Mouse (Mus musculus) CD4-positive, CD25-positive, alpha-beta regulatory T cell, adult 2 months (primary cell): Measurements from ENCODE around the gene Atpif1.
"Not testable (repeated sequence)": the region's sequence is repeated elsewhere in the genome, so short reads cannot be mapped to it uniquely, and the experiment has no call there.

Experiments used
- DNase-seq: peaks from one replicate; pipeline ENCODE4 v3.0.0-alpha.2; 2012; ENCODE audit warnings: low read depth, low spot score

Atpif1 gene

DNA sequence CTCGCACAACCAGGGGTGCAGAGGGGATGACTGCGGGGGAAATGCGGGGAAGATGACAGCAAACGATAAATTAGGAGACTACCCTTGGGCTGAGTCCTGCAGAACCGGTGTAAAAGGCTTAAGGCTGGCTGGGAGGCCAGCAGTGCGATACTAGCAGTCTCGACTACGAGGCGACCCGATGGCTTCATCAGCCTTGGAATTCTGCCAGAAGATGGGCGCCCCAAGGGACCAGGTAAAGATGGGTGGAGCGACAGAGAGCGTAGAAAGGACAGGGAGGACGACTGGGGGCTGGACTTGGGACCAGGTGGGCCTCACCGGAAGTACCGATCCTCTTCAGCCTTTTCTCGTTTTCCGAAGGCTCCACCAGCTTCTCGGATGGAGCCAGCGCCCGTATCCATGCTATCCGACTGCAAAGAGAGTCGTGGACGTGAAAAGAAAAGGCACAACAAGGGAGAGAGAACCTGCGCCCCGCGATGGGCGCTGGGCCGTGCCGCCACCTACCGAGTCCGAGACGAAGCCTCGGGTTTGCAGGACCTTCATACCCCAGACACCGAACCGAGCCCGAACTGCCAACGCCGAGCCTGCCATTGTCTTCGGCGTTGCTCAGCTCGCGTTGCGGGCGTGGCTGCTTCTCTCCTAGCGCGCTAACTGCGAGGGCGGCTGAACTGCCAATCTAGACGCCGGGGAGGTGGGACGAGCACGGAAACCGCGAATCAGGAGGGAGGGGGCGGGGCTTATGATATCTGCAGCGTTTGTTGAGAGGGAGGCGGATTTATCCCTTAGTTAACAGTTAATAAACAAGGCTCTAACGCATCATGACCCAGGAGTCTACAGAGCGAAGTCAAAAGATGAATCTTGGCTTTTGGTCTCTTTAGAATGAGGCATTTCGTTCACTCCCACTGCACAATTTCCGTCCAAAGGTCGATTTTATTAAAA lies at the start of gene Atpif1:
TSS of gene Atpif1 (minus strand) at position 679 of the 936 bp plus-strand sequence.
- DNase-seq: peak; percentile 96

GRCm38 (mm10) chr4:132574809-132575347 lies 41.4 kb upstream of the Atpif1 start:
- no peak for DNase-seq

DNA sequence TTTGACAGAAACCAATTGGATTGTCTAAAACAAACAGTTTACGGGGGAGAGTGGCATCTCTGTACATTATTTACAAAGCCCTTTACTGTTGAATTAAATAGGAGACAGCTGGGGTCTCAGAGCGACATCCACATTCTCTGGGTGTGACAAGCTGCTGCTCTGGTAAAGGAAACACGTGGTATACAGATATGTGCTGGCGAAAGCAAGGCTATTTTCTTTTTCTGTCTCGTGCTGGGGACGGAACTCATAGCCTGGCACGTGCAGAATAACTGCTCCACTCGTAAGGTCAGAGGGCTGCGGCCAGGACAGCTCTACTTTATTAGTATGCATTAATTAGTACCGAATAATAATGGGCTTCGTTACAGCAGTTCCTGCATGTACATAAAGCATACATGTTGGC lies 39.9 kb upstream of the Atpif1 start:
- DNase-seq: peak; percentile 37

GRCm38 (mm10) chr4:132571190-132571589 lies 37.7 kb upstream of the Atpif1 start:
- no peak for DNase-seq

GRCm38 (mm10) chr4:132569115-132569514 lies 35.7 kb upstream of the Atpif1 start:
- peak; percentile 45 for DNase-seq

- DNase-seq: no peak
These were observed 33.9 kb upstream of the Atpif1 start for GRCm38 (mm10) chr4:132567361-132567779.

DNA sequence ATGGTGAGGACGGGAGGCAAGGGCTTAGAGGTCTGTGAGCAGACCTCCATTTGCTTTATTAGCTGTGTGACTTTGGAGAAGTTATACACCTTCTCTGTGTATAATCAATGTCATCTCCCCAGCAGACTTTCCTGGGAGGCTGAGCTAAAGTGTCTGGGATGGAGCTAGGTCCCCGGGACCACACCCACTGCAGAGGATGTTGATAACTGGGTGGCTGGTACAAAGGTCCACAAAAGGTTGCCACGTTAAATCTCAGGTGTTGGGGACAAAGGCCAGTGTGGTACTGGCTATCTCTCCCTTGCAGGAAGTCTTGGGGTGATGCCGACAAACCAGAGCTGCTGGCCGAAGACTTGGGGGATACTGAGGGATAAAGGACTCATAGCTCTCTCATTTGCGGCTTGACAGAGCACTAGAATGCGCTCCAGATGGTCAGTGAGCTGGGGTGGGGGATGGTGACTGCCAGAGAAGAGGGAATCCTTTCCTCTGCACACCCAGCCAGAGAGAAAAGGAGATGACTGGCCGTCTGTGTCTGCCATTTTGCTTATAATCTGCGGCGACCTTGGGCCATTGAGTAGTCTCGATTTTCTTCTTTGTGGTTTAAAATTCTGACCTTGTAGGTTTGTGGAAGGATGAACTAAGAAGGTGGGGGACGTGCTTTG lies 31.8 kb upstream of the Atpif1 start:
- DNase-seq: no peak

DNA sequence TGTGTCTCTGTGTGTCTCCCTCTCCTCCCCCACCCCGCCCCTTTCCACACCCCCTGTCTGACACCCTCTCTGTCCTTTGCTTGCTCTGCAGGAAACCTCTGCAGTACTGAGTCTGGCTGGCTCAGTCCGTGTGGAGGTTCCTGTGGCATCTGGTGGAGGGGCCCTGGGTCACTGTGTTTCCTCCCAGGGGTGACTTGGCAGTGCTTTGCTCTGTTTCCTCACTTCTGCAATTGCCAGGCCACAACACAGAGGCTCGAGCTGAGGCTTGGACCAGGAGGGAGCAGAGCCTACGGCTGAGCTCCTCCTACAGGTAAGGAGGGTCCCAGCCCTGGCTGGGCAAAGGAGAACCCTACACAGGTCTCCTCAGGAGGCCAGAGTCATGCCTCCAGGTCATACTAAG lies 30.5 kb upstream of the Atpif1 start, which contains the start of gene Ptafr:
TSS of gene Ptafr (plus strand) at position 103 of the 400 bp plus-strand sequence.
- DNase-seq: no peak

GRCm38 (mm10) chr4:132563261-132563660 lies 29.8 kb upstream of the Atpif1 start:
- DNase-seq: no peak

DNA sequence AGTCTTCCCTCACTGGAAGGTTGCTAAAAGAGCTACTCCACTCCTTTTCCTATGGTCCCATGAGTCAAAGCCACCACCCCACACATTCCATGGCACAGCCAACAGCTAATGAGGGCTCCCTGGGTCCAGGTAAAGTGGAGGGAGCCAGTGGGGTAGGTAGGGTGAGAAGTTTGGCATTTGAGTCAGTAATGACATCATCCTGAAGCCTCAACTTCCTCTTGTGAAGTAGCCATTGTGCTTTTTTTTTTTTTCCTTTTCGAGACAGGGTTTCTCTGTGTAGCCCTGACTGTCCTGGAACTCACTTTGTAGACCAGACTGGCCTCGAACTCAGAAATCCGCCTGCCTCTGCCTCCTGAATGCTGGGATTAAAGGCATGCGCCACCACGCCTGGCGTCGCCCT lies 22.1 kb upstream of the Atpif1 start:
- DNase-seq: not testable (repeated sequence)

DNA sequence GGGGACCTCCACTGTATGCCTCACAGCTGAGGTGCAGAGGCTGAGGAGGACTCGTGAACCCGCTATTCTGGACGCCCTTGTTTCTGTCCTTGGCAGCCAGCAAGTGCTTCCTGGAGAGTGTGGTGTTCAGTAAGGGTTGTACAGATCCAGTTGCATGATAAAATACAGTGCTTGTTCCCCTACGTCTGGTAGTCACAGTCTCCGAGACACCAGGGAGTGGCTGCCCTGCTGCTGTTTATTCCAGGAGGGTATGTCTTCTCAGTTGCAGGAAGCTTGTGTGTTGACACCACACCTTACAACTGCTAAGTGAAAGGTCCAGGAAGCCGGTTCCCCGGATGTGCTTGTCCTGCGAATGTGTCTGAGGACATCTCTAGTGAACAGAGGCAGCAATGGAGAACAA lies 21.2 kb upstream of the Atpif1 start:
- DNase-seq: no peak

DNA sequence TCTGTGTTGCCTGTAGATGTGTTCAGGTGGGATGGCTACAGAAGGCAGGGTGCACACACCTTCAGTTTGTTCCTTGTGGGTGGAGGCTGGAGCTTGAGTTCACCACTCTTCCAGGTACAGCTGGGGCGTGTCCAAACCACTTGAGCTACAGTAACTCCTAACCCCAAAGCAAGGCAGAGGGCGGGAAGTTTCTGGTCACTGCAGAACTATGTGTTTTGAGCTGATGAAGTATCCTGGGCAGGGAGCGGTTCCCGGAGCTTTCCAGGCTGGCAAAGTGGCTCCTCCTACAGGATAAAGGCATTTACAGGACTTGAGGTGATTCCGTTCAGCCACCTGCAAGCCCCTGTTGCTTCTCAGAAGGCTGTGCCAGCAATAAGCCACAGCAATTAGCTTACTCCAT lies 20.8 kb upstream of the Atpif1 start:
- DNase-seq: no peak

DNA sequence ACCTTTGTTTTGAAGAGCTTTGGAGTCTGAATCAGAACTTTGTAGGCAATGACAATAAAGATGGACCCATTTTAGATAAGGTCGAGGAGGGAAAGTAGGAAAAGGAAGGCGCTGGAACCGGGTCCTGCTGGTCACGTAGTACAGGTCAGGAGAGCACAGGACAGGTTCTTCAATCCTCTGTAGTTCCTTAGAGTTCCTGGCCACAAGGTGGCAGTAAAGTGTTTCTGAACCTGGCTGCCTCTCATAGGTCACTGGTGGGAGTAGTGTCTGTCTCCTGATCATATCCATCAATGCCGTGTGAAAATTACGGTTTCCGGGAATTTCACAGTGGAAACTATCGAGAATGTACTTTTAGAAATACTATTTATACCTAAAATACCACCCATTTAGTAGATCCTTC lies 12.4 kb upstream of the Atpif1 start:
- DNase-seq: peak; percentile 84

GRCm38 (mm10) chr4:132542724-132543123 lies 9.3 kb upstream of the Atpif1 start:
- DNase-seq: no peak

DNA sequence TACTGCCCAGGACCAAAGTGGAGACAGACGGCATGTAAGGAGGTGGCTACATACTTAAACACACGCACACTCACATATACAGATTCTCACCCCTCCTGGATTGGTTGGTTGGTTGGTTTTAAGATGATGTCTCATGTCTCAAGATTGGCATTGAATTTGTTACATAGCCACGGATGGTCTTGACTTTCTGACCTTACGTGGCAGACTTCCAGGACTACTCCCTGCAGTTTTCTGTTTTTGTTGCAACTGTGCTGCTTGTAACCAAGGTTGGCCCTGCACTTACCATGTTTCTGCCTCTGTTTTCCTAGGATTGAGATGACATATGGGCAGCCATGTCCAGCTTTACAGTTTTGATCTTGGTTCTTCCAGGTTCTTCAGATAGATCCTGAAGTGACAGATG lies 8.0 kb upstream of the Atpif1 start:
- no peak for DNase-seq

DNA sequence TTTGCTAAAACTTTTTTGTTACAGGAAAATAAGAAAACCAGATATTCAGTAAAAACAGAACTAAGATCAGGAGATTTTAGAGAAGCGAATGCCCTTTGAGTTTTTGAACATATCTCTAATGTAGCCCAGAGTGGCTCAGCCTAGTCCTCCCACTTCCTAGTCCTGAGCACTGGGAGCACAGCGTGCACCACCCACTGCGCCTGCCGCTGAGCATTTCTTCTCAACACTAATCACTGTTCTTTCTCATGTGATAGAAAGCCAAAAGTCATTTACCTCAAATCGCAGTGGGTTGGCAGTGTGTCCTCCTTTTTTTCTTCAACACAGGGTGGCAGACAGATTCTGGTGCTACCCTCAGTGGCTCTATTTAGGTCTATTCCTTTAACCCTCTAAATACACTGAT lies 6.0 kb upstream of the Atpif1 start:
- DNase-seq: no peak

DNA sequence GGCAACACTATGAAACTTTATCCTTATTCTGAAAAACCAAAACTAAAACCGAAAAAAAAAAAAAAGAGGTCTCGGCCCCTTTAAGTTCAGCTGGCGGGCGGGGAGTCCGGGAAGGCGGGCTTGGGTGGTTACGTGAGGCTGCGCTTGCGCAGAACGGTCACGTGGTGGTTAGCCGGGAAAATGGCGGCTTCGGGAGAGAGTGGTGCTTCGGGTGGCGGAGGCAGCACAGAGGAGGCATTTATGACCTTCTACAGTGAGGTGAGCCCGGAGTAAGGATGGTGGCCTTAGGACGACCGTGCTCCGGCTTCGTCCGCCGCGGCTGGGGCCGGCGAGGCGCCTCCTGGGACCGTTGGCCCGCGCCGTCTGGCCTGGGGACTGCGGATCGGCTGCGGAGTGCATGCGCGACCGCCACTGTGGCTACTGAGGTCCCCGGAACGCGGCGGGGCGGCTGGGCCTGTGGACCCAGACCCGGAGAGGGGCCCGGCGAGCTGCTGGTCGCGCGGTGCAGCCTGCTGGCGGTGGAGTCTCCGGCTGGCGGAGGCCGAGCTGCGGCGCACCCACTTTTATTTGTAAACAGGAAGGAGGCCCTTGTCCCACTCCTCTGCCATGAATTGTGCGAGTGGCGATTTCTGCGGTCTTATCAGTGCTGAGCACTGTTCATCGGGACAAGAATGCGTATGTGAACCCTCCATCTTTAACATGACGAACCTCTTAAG lies 2.1 kb upstream of the Atpif1 start, which contains the start of gene Dnajc8:
TSS of gene Dnajc8 (plus strand) at position 145 of the 716 bp plus-strand sequence.
- peak; percentile 98 for DNase-seq

DNA sequence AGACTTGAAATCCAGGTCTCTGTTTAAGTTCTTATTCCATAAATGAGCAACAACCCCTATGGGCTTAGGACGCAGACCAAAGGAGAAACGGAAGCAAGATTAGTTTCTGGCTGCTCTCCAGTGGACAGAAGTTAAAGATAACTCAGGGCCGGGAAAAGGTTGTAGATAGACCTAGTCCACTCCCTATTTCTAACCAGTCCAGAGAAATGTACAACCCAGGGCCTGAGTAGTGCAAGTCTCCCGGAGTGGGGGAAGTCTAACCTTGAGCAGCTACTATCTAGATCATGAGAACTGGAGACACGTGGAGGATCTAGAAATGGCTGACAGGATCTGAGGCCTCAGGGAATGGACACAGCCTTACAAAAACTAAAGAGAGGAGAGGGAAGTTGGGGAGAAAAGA lies 963 bp downstream of the Atpif1 start:
- no peak for DNase-seq

DNA sequence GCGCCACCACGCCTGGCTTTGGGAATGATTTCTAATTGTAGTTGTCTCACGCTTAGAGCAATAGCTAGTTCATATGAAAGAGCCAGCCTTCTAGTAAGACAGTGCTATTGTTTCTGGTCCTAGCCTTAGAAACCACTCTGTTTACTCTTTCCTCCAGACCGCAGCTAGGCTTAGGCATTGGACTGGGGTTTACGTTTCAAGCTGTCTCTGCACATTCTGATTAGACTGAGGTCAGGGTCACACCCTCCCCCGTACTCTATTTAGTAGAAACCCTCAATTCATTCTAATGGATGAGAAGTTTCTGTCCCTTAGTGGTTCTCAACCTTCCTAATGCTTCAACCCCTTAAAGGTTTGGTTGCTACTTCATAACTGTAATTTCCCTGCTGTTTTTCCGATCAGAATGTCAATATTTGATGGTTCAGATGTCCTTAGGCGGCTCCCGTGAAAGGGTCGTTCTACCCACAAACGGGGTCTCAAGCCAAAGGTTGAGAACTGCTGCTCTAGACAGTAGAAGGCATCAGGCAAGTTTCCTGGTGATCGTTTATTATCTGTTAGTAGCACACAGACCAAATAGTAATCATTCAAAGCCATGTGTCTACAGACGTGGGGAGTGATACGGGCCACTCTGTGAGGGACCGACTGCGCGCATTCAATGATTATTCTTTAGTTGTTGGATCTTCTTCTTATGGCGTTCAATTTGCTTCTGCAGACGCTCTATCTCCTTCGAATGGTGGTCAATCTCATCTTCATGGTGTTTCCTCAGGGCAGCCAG lies 3.2 kb downstream of the Atpif1 start:
- DNase-seq: no peak

GRCm38 (mm10) chr4:132529344-132529743 lies 4.1 kb downstream of the Atpif1 start:
- DNase-seq: no peak
